Mouse (Mus musculus): ENCODE measurements around the gene Sdhaf3. TPM values are rescaled to one million over a fixed set of nuclear protein-coding genes. Genes with fewer than 3 reads are reported as not detected.

The Sdhaf3 gene
- polyA plus RNA-seq, 1 experiment from 2014 or later, result 6.5 TPM

- Histone ChIP-seq H3K27ac (ENCODE audit: low read depth) (no peak overlapping the region), H3K36me3 (ENCODE audit: control insufficient read depth, insufficient read depth, low read length) (no peaks in the 10 kb centered on the region), H3K27me3 (replicated peaks; ENCODE audit: control insufficient read depth, insufficient read depth, low read length) (no peaks in the 10 kb centered on the region), H3K4me3 (ENCODE audit: low read depth, low read length) (no peak overlapping the region), H3K9ac (ENCODE audit: low read length) (no peak overlapping the region), H3K4me2 (ENCODE audit: low read length) (no peak overlapping the region), H3K9me3 (ENCODE audit: control insufficient read depth, low read length) (no peaks in the 10 kb centered on the region), H3K4me1 (replicated peaks; ENCODE audit: control insufficient read depth, insufficient read depth, low read length) (no peaks in the 10 kb centered on the region)
- no peak for DNase-seq (ENCODE audit: low spot score)
- ATAC-seq (replicated peaks; ENCODE audit: low FRiP score, low TSS enrichment, low read depth), result no peak; the same call in 1 of the 2 replicates
- WGBS, result 65% methylated on average over 3 of the region's 4 CpGs
Observed at GRCm38 (mm10) chr6:7003085-7003484, 47.3 kb downstream of the Sdhaf3 start.

- Histone ChIP-seq H3K9me3 (ENCODE audit: control insufficient read depth, low read length) (no peaks in the 10 kb centered on the region), H3K4me3 (ENCODE audit: low read depth, low read length) (no peak overlapping the region), H3K4me1 (replicated peaks; ENCODE audit: control insufficient read depth, insufficient read depth, low read length) (no peaks in the 10 kb centered on the region), H3K9ac (ENCODE audit: low read length) (no peak overlapping the region), H3K4me2 (ENCODE audit: low read length) (no peak overlapping the region), H3K27me3 (replicated peaks; ENCODE audit: control insufficient read depth, insufficient read depth, low read length) (no peaks in the 10 kb centered on the region), H3K27ac (ENCODE audit: low read depth) (no peak overlapping the region), H3K36me3 (ENCODE audit: control insufficient read depth, insufficient read depth, low read length) (no peaks in the 10 kb centered on the region)
- no peak for DNase-seq (ENCODE audit: low spot score)
- ATAC-seq (replicated peaks; ENCODE audit: low FRiP score, low TSS enrichment, low read depth), result no peak
- 71% methylated on average over 2 of the region's 2 CpGs for WGBS
Observed at GRCm38 (mm10) chr6:7004005-7004404, 48.2 kb downstream of the Sdhaf3 start.

- 0 out of 2 replicates have a peak, but pooled peaks cover 3% of the 10 kb centered on the region for H3K36me3 ChIP-seq (ENCODE audit: control insufficient read depth, insufficient read depth, low read length)
- no peaks in the 10 kb centered on the region for H3K9me3 ChIP-seq (ENCODE audit: control insufficient read depth, low read length)
- H3K4me2 ChIP-seq (ENCODE audit: low read length), result no peak overlapping the region
- ATAC-seq (replicated peaks; ENCODE audit: low FRiP score, low TSS enrichment, low read depth) (no peak), DNase-seq (ENCODE audit: low spot score) (no peak)
- H3K27me3 ChIP-seq (replicated peaks; ENCODE audit: control insufficient read depth, insufficient read depth, low read length), result no peaks in the 10 kb centered on the region
- H3K9ac ChIP-seq (ENCODE audit: low read length), result no peak overlapping the region
- H3K27ac ChIP-seq (ENCODE audit: low read depth), result no peak overlapping the region
- 86% methylated on average over 6 of the region's 6 CpGs for WGBS
- H3K4me3 ChIP-seq (ENCODE audit: low read depth, low read length), result no peak overlapping the region
- no peaks in the 10 kb centered on the region for H3K4me1 ChIP-seq (replicated peaks; ENCODE audit: control insufficient read depth, insufficient read depth, low read length)
Observed at GRCm38 (mm10) chr6:7038087-7038486, 82.3 kb downstream of the Sdhaf3 start.

- Histone ChIP-seq H3K4me3 (ENCODE audit: low read depth, low read length) (no peak overlapping the region), H3K9me3 (ENCODE audit: control insufficient read depth, low read length) (no peaks in the 10 kb centered on the region), H3K4me1 (replicated peaks; ENCODE audit: control insufficient read depth, insufficient read depth, low read length) (no peaks in the 10 kb centered on the region), H3K9ac (ENCODE audit: low read length) (no peak overlapping the region), H3K4me2 (ENCODE audit: low read length) (no peak overlapping the region), H3K27ac (ENCODE audit: low read depth) (no peak overlapping the region), H3K36me3 (ENCODE audit: control insufficient read depth, insufficient read depth, low read length) (0 out of 2 replicates have a peak, but pooled peaks cover 3% of the 10 kb centered on the region), H3K27me3 (replicated peaks; ENCODE audit: control insufficient read depth, insufficient read depth, low read length) (no peaks in the 10 kb centered on the region)
- ATAC-seq (replicated peaks; ENCODE audit: low FRiP score, low TSS enrichment, low read depth) (no peak), DNase-seq (ENCODE audit: low spot score) (no peak)
- WGBS, result 88% methylated on average over 5 of the region's 5 CpGs
Observed at GRCm38 (mm10) chr6:7038835-7039234, 83.0 kb downstream of the Sdhaf3 start.

GRCm38 (mm10) chr6:7041912-7042311 is 86.1 kb downstream of the Sdhaf3 start:
- Histone ChIP-seq H3K27me3 (replicated peaks; ENCODE audit: control insufficient read depth, insufficient read depth, low read length) (no peaks in the 10 kb centered on the region), H3K27ac (ENCODE audit: low read depth) (no peak overlapping the region), H3K4me2 (ENCODE audit: low read length) (no peak overlapping the region), H3K36me3 (ENCODE audit: control insufficient read depth, insufficient read depth, low read length) (0 out of 2 replicates have a peak, but pooled peaks cover 3% of the 10 kb centered on the region), H3K9ac (ENCODE audit: low read length) (no peak overlapping the region), H3K4me3 (ENCODE audit: low read depth, low read length) (no peak overlapping the region), H3K9me3 (ENCODE audit: control insufficient read depth, low read length) (no peaks in the 10 kb centered on the region), H3K4me1 (replicated peaks; ENCODE audit: control insufficient read depth, insufficient read depth, low read length) (no peaks in the 10 kb centered on the region)
- WGBS, result 86% methylated on average over 1 of the region's 1 CpGs
- no peak for ATAC-seq (replicated peaks; ENCODE audit: low FRiP score, low TSS enrichment, low read depth)
- DNase-seq (ENCODE audit: low spot score), result no peak

- no peak overlapping the region for H3K9ac ChIP-seq (ENCODE audit: low read length)
- 87% methylated on average over 3 of the region's 3 CpGs for WGBS
Observed at GRCm38 (mm10) chr6:7062819-7063218, 107.0 kb downstream of the Sdhaf3 start.

GRCm38 (mm10) chr6:7068782-7069181 is 113.0 kb downstream of the Sdhaf3 start:
- Histone ChIP-seq H3K27me3 (replicated peaks; ENCODE audit: control insufficient read depth, insufficient read depth, low read length) (no peaks in the 10 kb centered on the region), H3K4me3 (ENCODE audit: low read depth, low read length) (no peak overlapping the region)
- 60% methylated on average over 3 of the region's 3 CpGs for WGBS

More at GRCm38 (mm10) chr6:7062819-7063218, 107.0 kb downstream of the Sdhaf3 start:
- ATAC-seq (replicated peaks; ENCODE audit: low FRiP score, low TSS enrichment, low read depth), result no peak
- Histone ChIP-seq H3K36me3 (ENCODE audit: control insufficient read depth, insufficient read depth, low read length) (no peaks in the 10 kb centered on the region), H3K9me3 (ENCODE audit: control insufficient read depth, low read length) (no peaks in the 10 kb centered on the region), H3K27ac (ENCODE audit: low read depth) (no peak overlapping the region), H3K4me1 (replicated peaks; ENCODE audit: control insufficient read depth, insufficient read depth, low read length) (no peaks in the 10 kb centered on the region), H3K27me3 (replicated peaks; ENCODE audit: control insufficient read depth, insufficient read depth, low read length) (no peaks in the 10 kb centered on the region), H3K4me2 (ENCODE audit: low read length) (no peak overlapping the region), H3K4me3 (ENCODE audit: low read depth, low read length) (no peak overlapping the region)
- DNase-seq (ENCODE audit: low spot score), result no peak

GRCm38 (mm10) chr6:7069463-7069862 is 113.7 kb downstream of the Sdhaf3 start:
- no peaks in the 10 kb centered on the region for H3K9me3 ChIP-seq (ENCODE audit: control insufficient read depth, low read length)
- no peaks in the 10 kb centered on the region for H3K27me3 ChIP-seq (replicated peaks; ENCODE audit: control insufficient read depth, insufficient read depth, low read length)
- no peak overlapping the region for H3K4me2 ChIP-seq (ENCODE audit: low read length)
- H3K27ac ChIP-seq (ENCODE audit: low read depth), result no peak overlapping the region
- H3K4me1 ChIP-seq (replicated peaks; ENCODE audit: control insufficient read depth, insufficient read depth, low read length), result no peaks in the 10 kb centered on the region
- no peaks in the 10 kb centered on the region for H3K36me3 ChIP-seq (ENCODE audit: control insufficient read depth, insufficient read depth, low read length)
- no peak overlapping the region for H3K9ac ChIP-seq (ENCODE audit: low read length)
- WGBS, result 79% methylated on average over 2 of the region's 2 CpGs
- no peak overlapping the region for H3K4me3 ChIP-seq (ENCODE audit: low read depth, low read length)
- ATAC-seq (replicated peaks; ENCODE audit: low FRiP score, low TSS enrichment, low read depth) (no peak), DNase-seq (ENCODE audit: low spot score) (no peak)

More at GRCm38 (mm10) chr6:7068782-7069181, 113.0 kb downstream of the Sdhaf3 start:
- ATAC-seq (replicated peaks; ENCODE audit: low FRiP score, low TSS enrichment, low read depth), result no peak
- no peak for DNase-seq (ENCODE audit: low spot score)
- Histone ChIP-seq H3K9ac (ENCODE audit: low read length) (no peak overlapping the region), H3K9me3 (ENCODE audit: control insufficient read depth, low read length) (no peaks in the 10 kb centered on the region), H3K36me3 (ENCODE audit: control insufficient read depth, insufficient read depth, low read length) (no peaks in the 10 kb centered on the region), H3K4me2 (ENCODE audit: low read length) (no peak overlapping the region), H3K27ac (ENCODE audit: low read depth) (no peak overlapping the region), H3K4me1 (replicated peaks; ENCODE audit: control insufficient read depth, insufficient read depth, low read length) (no peaks in the 10 kb centered on the region)

- ATAC-seq (replicated peaks; ENCODE audit: low FRiP score, low TSS enrichment, low read depth), result no peak
Observed at GRCm38 (mm10) chr6:7082054-7082453, 126.2 kb downstream of the Sdhaf3 start.

More at GRCm38 (mm10) chr6:7082054-7082453, 126.2 kb downstream of the Sdhaf3 start:
- Histone ChIP-seq H3K4me1 (replicated peaks; ENCODE audit: control insufficient read depth, insufficient read depth, low read length) (no peaks in the 10 kb centered on the region), H3K27ac (ENCODE audit: low read depth) (no peak overlapping the region), H3K27me3 (replicated peaks; ENCODE audit: control insufficient read depth, insufficient read depth, low read length) (no peaks in the 10 kb centered on the region), H3K4me2 (ENCODE audit: low read length) (no peak overlapping the region), H3K9me3 (ENCODE audit: control insufficient read depth, low read length) (no peaks in the 10 kb centered on the region), H3K36me3 (ENCODE audit: control insufficient read depth, insufficient read depth, low read length) (no peaks in the 10 kb centered on the region), H3K9ac (ENCODE audit: low read length) (no peak overlapping the region), H3K4me3 (ENCODE audit: low read depth, low read length) (no peak overlapping the region)
- no peak for DNase-seq (ENCODE audit: low spot score)
- 71% methylated on average over 3 of the region's 3 CpGs for WGBS

Data from intestine, embryonic 14.5 days (tissue).